Mouse (Mus musculus) MEL-GATA-1-ER (cell line): ENCODE data around the gene Med1.
"Not testable (repeated sequence)": the region's sequence is repeated elsewhere in the genome, so short reads cannot be mapped to it uniquely, and the experiment has no call there.

Experiments used
- DNase-seq: peaks from one replicate; pipeline ENCODE4 v3.0.0-alpha.2; 2012; ENCODE audit warnings: low read depth; ENCODE audit errors: extremely low read depth

Gene Med1

GRCm38 (mm10) chr11:98192901-98193805 lies at the start of gene Med1:
Gene Med1, minus strand, starts transcription at chr11:98193293.
- peak; percentile 97 for DNase-seq

GRCm38 (mm10) chr11:98238995-98239394 lies 45.9 kb upstream of the Med1 start:
- DNase-seq = no peak

- no peak for DNase-seq
Observed at GRCm38 (mm10) chr11:98238416-98238815, 45.3 kb upstream of the Med1 start.

GRCm38 (mm10) chr11:98226349-98226748 lies 33.3 kb upstream of the Med1 start:
- no peak for DNase-seq

- DNase-seq = no peak
Observed at GRCm38 (mm10) chr11:98213311-98213710, 20.2 kb upstream of the Med1 start.

GRCm38 (mm10) chr11:98209661-98210060 lies 16.6 kb upstream of the Med1 start:
- not testable (repeated sequence) for DNase-seq

GRCm38 (mm10) chr11:98206281-98206680 lies 13.2 kb upstream of the Med1 start:
- DNase-seq = not testable (repeated sequence)

GRCm38 (mm10) chr11:98205463-98205862 lies 12.4 kb upstream of the Med1 start:
- DNase-seq = no peak

- DNase-seq = no peak
Observed at GRCm38 (mm10) chr11:98203931-98204421, 10.9 kb upstream of the Med1 start.

GRCm38 (mm10) chr11:98203351-98203911 lies 10.3 kb upstream of the Med1 start:
- DNase-seq = no peak

GRCm38 (mm10) chr11:98202641-98203350 lies 9.7 kb upstream of the Med1 start, which contains the start of gene Cdk12:
Gene Cdk12, plus strand, starts transcription at chr11:98203059.
- DNase-seq = peak; percentile 96

- DNase-seq = no peak
Observed at GRCm38 (mm10) chr11:98201791-98202640, 8.9 kb upstream of the Med1 start.

- DNase-seq = no peak
Observed at GRCm38 (mm10) chr11:98190820-98191219, 2.3 kb downstream of the Med1 start.

- no peak for DNase-seq
Observed at GRCm38 (mm10) chr11:98187640-98188395, 5.3 kb downstream of the Med1 start.

- DNase-seq = not testable (repeated sequence)
Observed at GRCm38 (mm10) chr11:98182149-98182548, 10.9 kb downstream of the Med1 start.

GRCm38 (mm10) chr11:98168400-98168799 lies 24.7 kb downstream of the Med1 start:
- DNase-seq = no peak

GRCm38 (mm10) chr11:98155094-98155493 lies 38.0 kb downstream of the Med1 start:
- no peak for DNase-seq

- DNase-seq = no peak
Observed at GRCm38 (mm10) chr11:98150625-98151156, 42.4 kb downstream of the Med1 start.

- peak; percentile 79 for DNase-seq
Observed at GRCm38 (mm10) chr11:98149786-98150624, 43.1 kb downstream of the Med1 start, which contains the start of gene Fbxl20. Gene Fbxl20, minus strand, starts transcription at chr11:98150403.
